Mouse (Mus musculus): ENCODE results near the gene Grwd1. TPM values are rescaled to one million over a fixed set of nuclear protein-coding genes. Genes with fewer than 3 reads are reported as not detected.

Grwd1 gene
- total RNA-seq, 1 experiment: 107 TPM

DNA sequence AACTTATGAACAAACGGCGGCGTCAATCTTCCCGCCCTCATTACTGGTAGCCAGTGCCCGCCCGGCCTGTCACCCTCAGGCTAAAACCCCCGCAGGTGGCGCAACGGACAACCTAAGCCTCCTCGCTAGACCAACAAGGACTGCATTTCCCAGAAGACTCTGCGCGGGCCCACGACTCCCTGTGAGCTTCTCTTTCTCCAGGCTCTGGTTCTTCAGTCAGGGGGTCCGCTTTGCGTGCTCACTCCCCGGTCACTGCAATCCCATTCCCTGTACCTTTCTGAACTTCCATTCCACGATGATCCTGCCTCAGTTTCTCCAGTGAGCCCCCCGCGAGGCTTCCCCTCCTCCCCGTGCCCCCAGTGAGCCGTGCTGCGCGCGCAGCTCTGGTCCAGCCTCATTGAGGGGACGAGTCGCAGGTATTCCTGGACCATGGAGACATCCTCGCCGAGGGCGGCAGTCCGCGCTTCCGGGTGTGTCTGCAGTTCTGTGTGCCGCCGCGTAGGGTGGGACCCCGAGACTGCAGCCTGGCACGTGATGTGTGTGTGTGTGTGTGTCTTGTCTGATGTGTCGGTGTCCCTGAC, 47.1 kb downstream of the Grwd1 start, which contains the start of gene Lmtk3:
Gene Lmtk3 (plus strand): TSS at position 228 of the 581 bp plus-strand sequence.
- TF ChIP-seq HCFC1 (IDR thresholded peaks at IDR 0.05; ENCODE audit: borderline replicate concordance, insufficient read depth, low read length) (peak; percentile 86), CHD2 (IDR thresholded peaks at IDR 0.05; ENCODE audit: low read depth, low read length) (no peak), ZC3H11A (IDR thresholded peaks at IDR 0.05; ENCODE audit: borderline replicate concordance, low read depth, low read length) (no peak), MAFK (IDR thresholded peaks at IDR 0.05; ENCODE audit: insufficient read depth, low read depth, low read length) (no peak)
- no peak within 1 kb of the TSS; the same call in 1 of the 2 replicates for H3K27ac ChIP-seq (ENCODE audit: insufficient read depth, low read depth, low read length, poor library complexity, severe bottlenecking)

GRCm38 (mm10) chr7:45782271-45782670, 48.5 kb downstream of the Grwd1 start:
- TF ChIP-seq CHD2 (IDR thresholded peaks at IDR 0.05; ENCODE audit: low read depth, low read length) (no peak), ZNF384 (IDR thresholded peaks at IDR 0.05; ENCODE audit: low read depth, low read length) (no peak), HCFC1 (IDR thresholded peaks at IDR 0.05; ENCODE audit: borderline replicate concordance, insufficient read depth, low read length) (no peak), ZC3H11A (IDR thresholded peaks at IDR 0.05; ENCODE audit: borderline replicate concordance, low read depth, low read length) (no peak), MAFK (IDR thresholded peaks at IDR 0.05; ENCODE audit: insufficient read depth, low read depth, low read length) (no peak)
- Histone ChIP-seq H3K36me3 (ENCODE audit: control insufficient read depth, insufficient read depth, low read length, poor library complexity, severe bottlenecking) (no peaks in the 10 kb centered on the region), H3K9ac (ENCODE audit: insufficient read depth, low read depth, low read length, poor library complexity, severe bottlenecking) (no peak overlapping the region), H3K9me3 (ENCODE audit: control insufficient read depth, insufficient read depth, low read depth, low read length) (no peaks in the 10 kb centered on the region), H3K4me3 (ENCODE audit: insufficient read depth in 1 of 2, low read depth in 1 of 2, low read length in 2 of 2, poor library complexity in 1 of 2, severe bottlenecking in 1 of 2) (no peak overlapping the region), H3K4me1 (ENCODE audit: control insufficient read depth in 2 of 2, insufficient read depth in 2 of 2, low read length in 2 of 2, poor library complexity in 1 of 2) (peaks cover 2 to 13% of the 10 kb centered on the region in 2 experiments; a peak in 2 of 4 replicates), H3K27ac (ENCODE audit: insufficient read depth, low read depth, low read length, poor library complexity, severe bottlenecking) (no peak overlapping the region)
- DNase-seq (ENCODE audit: low read depth, low spot score): no peak
- in situ Hi-C loops (cut with MboI; ENCODE audit: low sequenced_read_pairs in 2 of 2, unreplicated experiment in 2 of 2): no loop called here

More for the DNA sequence above, 47.1 kb downstream of the Grwd1 start, which contains the start of gene Lmtk3:
- peak; percentile 56 for DNase-seq (ENCODE audit: low read depth, low spot score)
- in situ Hi-C loops (cut with MboI; ENCODE audit: low sequenced_read_pairs in 2 of 2, unreplicated experiment in 2 of 2): no loop called here
- Histone ChIP-seq H3K4me1 (ENCODE audit: control insufficient read depth in 2 of 2, insufficient read depth in 2 of 2, low read length in 2 of 2, poor library complexity in 1 of 2) (peaks cover 2 to 20% of the 10 kb centered on the region in 2 experiments; a peak in 3 of 4 replicates), H3K9me3 (ENCODE audit: control insufficient read depth, insufficient read depth, low read depth, low read length) (no peaks in the 10 kb centered on the region), H3K4me3 (ENCODE audit: insufficient read depth in 1 of 2, low read depth in 1 of 2, low read length in 2 of 2, poor library complexity in 1 of 2, severe bottlenecking in 1 of 2) (peak within 1 kb of the TSS; percentile 73 to 89), H3K36me3 (ENCODE audit: control insufficient read depth, insufficient read depth, low read length, poor library complexity, severe bottlenecking) (no peaks in the 10 kb centered on the region), H3K9ac (ENCODE audit: insufficient read depth, low read depth, low read length, poor library complexity, severe bottlenecking) (peak within 1 kb of the TSS; percentile 75)

DNA sequence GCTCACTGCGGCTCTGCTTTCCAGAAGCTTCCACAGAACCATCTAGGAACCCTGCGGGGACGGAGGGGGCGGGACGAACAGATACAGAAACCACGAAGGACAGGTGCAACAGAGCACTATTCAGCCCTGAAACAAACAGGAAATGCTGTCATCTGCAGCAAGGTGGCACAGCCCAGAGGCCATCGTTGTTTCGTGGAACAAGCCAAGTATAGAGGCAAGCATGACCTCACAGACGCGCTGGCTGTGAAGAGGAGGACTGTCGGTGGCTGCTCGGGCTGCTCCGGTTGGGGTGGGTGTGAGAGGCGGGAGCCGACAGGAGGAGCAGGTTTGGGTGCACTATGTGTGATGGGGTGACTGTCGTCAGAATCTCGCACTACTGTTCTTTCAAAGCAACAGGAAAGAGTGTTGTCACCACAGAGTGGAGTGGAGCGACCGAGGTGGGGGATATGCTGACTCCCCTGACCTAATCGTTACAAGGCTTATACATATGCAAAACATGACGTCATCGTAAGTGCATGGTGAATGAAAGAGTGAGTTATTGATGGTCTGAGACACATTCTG, 51.6 kb downstream of the Grwd1 start:
- Histone ChIP-seq H3K4me1 (ENCODE audit: control insufficient read depth in 2 of 2, insufficient read depth in 2 of 2, low read length in 2 of 2, poor library complexity in 1 of 2) (peaks cover 0 to 3% of the 10 kb centered on the region in 2 experiments; a peak in 1 of 4 replicates), H3K4me3 (ENCODE audit: insufficient read depth in 1 of 2, low read depth in 1 of 2, low read length in 2 of 2, poor library complexity in 1 of 2, severe bottlenecking in 1 of 2) (no peak overlapping the region), H3K36me3 (ENCODE audit: control insufficient read depth, insufficient read depth, low read length, poor library complexity, severe bottlenecking) (no peaks in the 10 kb centered on the region), H3K9ac (ENCODE audit: insufficient read depth, low read depth, low read length, poor library complexity, severe bottlenecking) (no peak overlapping the region), H3K9me3 (ENCODE audit: control insufficient read depth, insufficient read depth, low read depth, low read length) (no peaks in the 10 kb centered on the region), H3K27ac (ENCODE audit: insufficient read depth, low read depth, low read length, poor library complexity, severe bottlenecking) (no peak overlapping the region)
- DNase-seq (ENCODE audit: low read depth, low spot score): no peak
- TF ChIP-seq MAFK (IDR thresholded peaks at IDR 0.05; ENCODE audit: insufficient read depth, low read depth, low read length): no peak
- no peak for TF ChIP-seq HCFC1 (IDR thresholded peaks at IDR 0.05; ENCODE audit: borderline replicate concordance, insufficient read depth, low read length)
- no peak for TF ChIP-seq ZC3H11A (IDR thresholded peaks at IDR 0.05; ENCODE audit: borderline replicate concordance, low read depth, low read length)
- TF ChIP-seq ZNF384 (IDR thresholded peaks at IDR 0.05; ENCODE audit: low read depth, low read length): no peak
- no peak for TF ChIP-seq CHD2 (IDR thresholded peaks at IDR 0.05; ENCODE audit: low read depth, low read length)
- in situ Hi-C loops (cut with MboI; ENCODE audit: low sequenced_read_pairs in 2 of 2, unreplicated experiment in 2 of 2): no loop called here

- no peak overlapping the region for H3K4me3 ChIP-seq (ENCODE audit: insufficient read depth in 1 of 2, low read depth in 1 of 2, low read length in 2 of 2, poor library complexity in 1 of 2, severe bottlenecking in 1 of 2)
- TF ChIP-seq CHD2 (IDR thresholded peaks at IDR 0.05; ENCODE audit: low read depth, low read length) (no peak), ZC3H11A (IDR thresholded peaks at IDR 0.05; ENCODE audit: borderline replicate concordance, low read depth, low read length) (no peak), HCFC1 (IDR thresholded peaks at IDR 0.05; ENCODE audit: borderline replicate concordance, insufficient read depth, low read length) (no peak), ZNF384 (IDR thresholded peaks at IDR 0.05; ENCODE audit: low read depth, low read length) (no peak), MAFK (IDR thresholded peaks at IDR 0.05; ENCODE audit: insufficient read depth, low read depth, low read length) (no peak)
- H3K9ac ChIP-seq (ENCODE audit: insufficient read depth, low read depth, low read length, poor library complexity, severe bottlenecking): no peak overlapping the region
- H3K27ac ChIP-seq (ENCODE audit: insufficient read depth, low read depth, low read length, poor library complexity, severe bottlenecking): no peak overlapping the region
- peaks cover 0 to 11% of the 10 kb centered on the region in 2 experiments; a peak in 1 of 4 replicates for H3K4me1 ChIP-seq (ENCODE audit: control insufficient read depth in 2 of 2, insufficient read depth in 2 of 2, low read length in 2 of 2, poor library complexity in 1 of 2)
- no peaks in the 10 kb centered on the region for H3K9me3 ChIP-seq (ENCODE audit: control insufficient read depth, insufficient read depth, low read depth, low read length)
- no peaks in the 10 kb centered on the region for H3K36me3 ChIP-seq (ENCODE audit: control insufficient read depth, insufficient read depth, low read length, poor library complexity, severe bottlenecking)
- DNase-seq (ENCODE audit: low read depth, low spot score): no peak
- in situ Hi-C loops (cut with MboI; ENCODE audit: low sequenced_read_pairs in 2 of 2, unreplicated experiment in 2 of 2): no loop called here
Observed at GRCm38 (mm10) chr7:45775237-45775636, 55.5 kb downstream of the Grwd1 start.

Other genes with a start within 250 kb of the Grwd1 start
- 0.67 and 1.1 TPM in 2 replicates for gene Fgf21, start 215.5 kb downstream of the Grwd1 start, total RNA-seq (2012; rRNA removed)
- 0.49 and 2.5 TPM in 2 replicates for gene Fut1, start 213.7 kb downstream of the Grwd1 start, total RNA-seq (2012; rRNA removed)
- gene Izumo1, start 209.1 kb downstream of the Grwd1 start, total RNA-seq (2012; rRNA removed): 0.31 and 0.63 TPM in 2 replicates
- gene Rasip1, start 203.5 kb downstream of the Grwd1 start, total RNA-seq (2012; rRNA removed): 5.3 and 8.6 TPM in 2 replicates
- gene Mamstr, start 191.0 kb downstream of the Grwd1 start, total RNA-seq (2012; rRNA removed): 0.71 and 0.74 TPM in 2 replicates
- gene Fut2, start 164.6 kb downstream of the Grwd1 start, total RNA-seq (2012; rRNA removed): 0.27 and 0.37 TPM in 2 replicates
- gene Ntn5, start 146.9 kb downstream of the Grwd1 start, total RNA-seq (2012; rRNA removed): 0.54 and 0.74 TPM in 2 replicates
- 4.5 and 7.6 TPM in 2 replicates for gene Sec1, start 136.5 kb downstream of the Grwd1 start, total RNA-seq (2012; rRNA removed)
- gene Car11, start 131.1 kb downstream of the Grwd1 start, total RNA-seq (2012; rRNA removed): 4.4 and 7.9 TPM in 2 replicates
- 10.0 and 10.6 TPM in 2 replicates for gene Dbp, start 125.9 kb downstream of the Grwd1 start, total RNA-seq (2012; rRNA removed)
- gene Rpl18, start 115.5 kb downstream of the Grwd1 start, total RNA-seq (2012; rRNA removed): 3,487 and 5,312 TPM in 2 replicates
- gene Sphk2, start 112.9 kb downstream of the Grwd1 start, total RNA-seq (2012; rRNA removed): 18.7 and 21.5 TPM in 2 replicates
- 6.1 and 6.6 TPM in 2 replicates for gene Fam83e, start 109.7 kb downstream of the Grwd1 start, total RNA-seq (2012; rRNA removed)
- 0.76 and 1.7 TPM in 2 replicates for gene Spaca4, start 105.1 kb downstream of the Grwd1 start, total RNA-seq (2012; rRNA removed)
- gene Lmtk3, start 47.2 kb downstream of the Grwd1 start, total RNA-seq (2012; rRNA removed): 7.2 and 9.5 TPM in 2 replicates
- gene Sult2b1, start 46.3 kb downstream of the Grwd1 start, total RNA-seq (2012; rRNA removed): 1.6 and 2.1 TPM in 2 replicates
- 96.2 and 113 TPM in 2 replicates for gene Cyth2, start 16.4 kb downstream of the Grwd1 start, total RNA-seq (2012; rRNA removed)
- gene Kcnj14, start 6.2 kb downstream of the Grwd1 start, total RNA-seq (2012; rRNA removed): 1.6 and 2.6 TPM in 2 replicates
- 73.2 and 87.2 TPM in 2 replicates for gene Kdelr1, start 41.8 kb upstream of the Grwd1 start, total RNA-seq (2012; rRNA removed)
- gene Grin2d, start 47.4 kb upstream of the Grwd1 start, total RNA-seq (2012; rRNA removed): 0.67 and 0.90 TPM in 2 replicates
- 0.74 TPM in 1 of 2 replicates, not detected in the other for gene Syngr4, start 65.8 kb upstream of the Grwd1 start, total RNA-seq (2012; rRNA removed)
- gene Tmem143, start 66.0 kb upstream of the Grwd1 start, total RNA-seq (2012; rRNA removed): 26.0 and 34.8 TPM in 2 replicates
- 43.8 and 56.5 TPM in 2 replicates for gene Emp3, start 90.5 kb upstream of the Grwd1 start, total RNA-seq (2012; rRNA removed)
- 7.7 and 12.5 TPM in 2 replicates for gene Ccdc114, start 93.1 kb upstream of the Grwd1 start, total RNA-seq (2012; rRNA removed)
- gene Abcc6, start 199.4 kb upstream of the Grwd1 start, total RNA-seq (2012; rRNA removed): 4.7 and 7.1 TPM in 2 replicates
- 173 and 219 TPM in 2 replicates for gene Nomo1, start 202.8 kb upstream of the Grwd1 start, total RNA-seq (2012; rRNA removed)

Data from ES-E14 (cell line).